Mouse (Mus musculus) cerebellum, adult 2 months (tissue): Measurements from ENCODE around the gene Foxp1. TPM values are rescaled to one million over a fixed set of nuclear protein-coding genes. Genes with fewer than 3 reads are reported as not detected.

Experiments
- DNase-seq, 2 experiments: peaks; one replicate each; pipeline ENCODE4 v3.0.0; 2021
- H3K27ac ChIP-seq: fragments of 200-500 bp; 2 replicates; pipeline ENCODE4 v1.5.1; 2012; ENCODE audit warnings: low read length, control low read depth, inconsistent platforms; ENCODE audit not compliant: insufficient read depth
- H3K27me3 ChIP-seq: fragments of 200-500 bp; 2 replicates; pipeline ENCODE4 v1.6.1; 2012; ENCODE audit warnings: inconsistent platforms, mild to moderate bottlenecking, low read length, moderate library complexity; ENCODE audit not compliant: control insufficient read depth, insufficient read depth
- H3K4me1 ChIP-seq: fragments of 200-500 bp; 2 replicates; pipeline ENCODE4 v1.6.1; 2011; ENCODE audit warnings: low read length; ENCODE audit not compliant: control insufficient read depth, insufficient read depth
- H3K4me3 ChIP-seq: fragments of 200-500 bp; replicated peaks from 2 replicates; pipeline ENCODE3; 2011; ENCODE audit warnings: mild to moderate bottlenecking, low read depth, low read length, control low read depth; ENCODE audit not compliant: insufficient read depth
- CTCF ChIP-seq: fragments of 200-500 bp; IDR thresholded peaks from 2 replicates; pipeline ENCODE4 v1.5.1; 2011; ENCODE audit warnings: low read depth, mild to moderate bottlenecking, control low read depth, low read length, moderate library complexity, borderline replicate concordance; ENCODE audit not compliant: insufficient read depth
- POLR2A ChIP-seq: fragments of 200-500 bp; IDR thresholded peaks from 2 replicates; pipeline ENCODE4 v1.6.1; 2011; ENCODE audit warnings: low read length, control low read depth, borderline replicate concordance; ENCODE audit not compliant: insufficient read depth
- WGBS: fragments of 180-500 bp; shearing (Covaris S2); methylation state at CpG from one replicate; pipeline ENCODE4 v1.1.7; 2018; 5-methylcytosine and 5-hydroxymethylcytosine counted together
- polyA plus RNA-seq: library from polyadenylated mRNA; depleted of rRNA; stranded (reverse); fragments of >200 nt; gene quantifications from 2 replicates; pipeline ENCODE4 v1.2.3, GENCODE M21; 2012

The Foxp1 gene
- polyA plus RNA-seq, 1 experiment = 21.0 TPM

GRCm38 (mm10) chr6:99485884-99486640 lies 36.5 kb downstream of the Foxp1 start:
- Histone ChIP-seq H3K27me3 (no peaks in the 10 kb centered on the region), H3K4me3 (no peak overlapping the region), H3K4me1 (peaks cover 13% of the 10 kb centered on the region), H3K27ac (no peak overlapping the region)
- 65% methylated on average over 12 of the region's 12 CpGs for WGBS
- DNase-seq = peak; percentile 43 to 57
- TF ChIP-seq POLR2A (no peak), CTCF (peak; percentile 41; the same call in 1 of the 2 replicates)

GRCm38 (mm10) chr6:99485217-99485883 lies 37.2 kb downstream of the Foxp1 start:
- TF ChIP-seq CTCF = no peak
- no peak for TF ChIP-seq POLR2A
- 7% methylated on average over 20 of the region's 20 CpGs for WGBS
- peak; percentile 36 to 40 for DNase-seq
- Histone ChIP-seq H3K4me1 (peaks cover 13% of the 10 kb centered on the region), H3K27me3 (no peaks in the 10 kb centered on the region), H3K4me3 (no peak overlapping the region), H3K27ac (no peak overlapping the region)

GRCm38 (mm10) chr6:99484884-99485216 lies 37.7 kb downstream of the Foxp1 start:
- 68% methylated on average over 8 of the region's 8 CpGs for WGBS

GRCm38 (mm10) chr6:99484197-99484725 lies 38.3 kb downstream of the Foxp1 start:
- 90% methylated on average over 7 of the region's 7 CpGs for WGBS
- Histone ChIP-seq H3K4me3 (no peak overlapping the region), H3K27ac (no peak overlapping the region), H3K27me3 (no peaks in the 10 kb centered on the region), H3K4me1 (peaks cover 13% of the 10 kb centered on the region)
- TF ChIP-seq POLR2A (no peak), CTCF (no peak)
- DNase-seq = no peak

More at GRCm38 (mm10) chr6:99484884-99485216, 37.7 kb downstream of the Foxp1 start:
- no peak for DNase-seq
- peaks cover 13% of the 10 kb centered on the region for H3K4me1 ChIP-seq
- TF ChIP-seq POLR2A (no peak), CTCF (no peak)
- H3K27ac ChIP-seq = no peak overlapping the region
- H3K4me3 ChIP-seq = no peak overlapping the region
- H3K27me3 ChIP-seq = no peaks in the 10 kb centered on the region

GRCm38 (mm10) chr6:99483556-99483955 lies 39.0 kb downstream of the Foxp1 start:
- Histone ChIP-seq H3K27ac (no peak overlapping the region), H3K4me1 (peaks cover 13% of the 10 kb centered on the region), H3K27me3 (no peaks in the 10 kb centered on the region), H3K4me3 (no peak overlapping the region)
- DNase-seq = no peak
- TF ChIP-seq POLR2A = no peak
- no peak for TF ChIP-seq CTCF
- WGBS = 96% methylated on average over 10 of the region's 10 CpGs

- Histone ChIP-seq H3K4me1 (peaks cover 13% of the 10 kb centered on the region), H3K27me3 (no peaks in the 10 kb centered on the region), H3K27ac (no peak overlapping the region), H3K4me3 (no peak overlapping the region)
- no peak for DNase-seq
- TF ChIP-seq POLR2A = no peak
- 42% methylated on average over 7 of the region's 7 CpGs for WGBS
Measured at GRCm38 (mm10) chr6:99481568-99481967, 41.0 kb downstream of the Foxp1 start.

- H3K27ac ChIP-seq = no peak overlapping the region
- no peak overlapping the region for H3K4me3 ChIP-seq
- WGBS = 91% methylated on average over 13 of the region's 13 CpGs
- peaks cover 5% of the 10 kb centered on the region; the same call in 1 of the 2 replicates for H3K4me1 ChIP-seq
- TF ChIP-seq POLR2A = no peak
- no peak for TF ChIP-seq CTCF
- H3K27me3 ChIP-seq = no peaks in the 10 kb centered on the region
- DNase-seq = no peak
Measured at GRCm38 (mm10) chr6:99478873-99479650, 43.5 kb downstream of the Foxp1 start.

GRCm38 (mm10) chr6:99475040-99475439 lies 47.5 kb downstream of the Foxp1 start:
- no peak for TF ChIP-seq CTCF
- TF ChIP-seq POLR2A = no peak
- DNase-seq = no peak
- 84% methylated on average over 9 of the region's 9 CpGs for WGBS

More at GRCm38 (mm10) chr6:99475040-99475439, 47.5 kb downstream of the Foxp1 start:
- no peak overlapping the region for H3K27ac ChIP-seq
- no peaks in the 10 kb centered on the region for H3K4me1 ChIP-seq
- no peaks in the 10 kb centered on the region for H3K27me3 ChIP-seq
- H3K4me3 ChIP-seq = no peak overlapping the region
